Mouse (Mus musculus) bone marrow macrophage, adult 2 months (primary cell): ENCODE data around the gene Gm10318.

ENCODE experiments used
- CTCF ChIP-seq: IDR thresholded peaks from 2 replicates; pipeline ENCODE4 v1.5.1; 2012; ENCODE audit warnings: low read depth, mild to moderate bottlenecking, low read length, moderate library complexity
- POLR2A ChIP-seq: IDR thresholded peaks from 2 replicates; pipeline ENCODE4 v1.6.1; 2012; ENCODE audit warnings: mild to moderate bottlenecking, low read depth, low read length, borderline replicate concordance

DNA sequence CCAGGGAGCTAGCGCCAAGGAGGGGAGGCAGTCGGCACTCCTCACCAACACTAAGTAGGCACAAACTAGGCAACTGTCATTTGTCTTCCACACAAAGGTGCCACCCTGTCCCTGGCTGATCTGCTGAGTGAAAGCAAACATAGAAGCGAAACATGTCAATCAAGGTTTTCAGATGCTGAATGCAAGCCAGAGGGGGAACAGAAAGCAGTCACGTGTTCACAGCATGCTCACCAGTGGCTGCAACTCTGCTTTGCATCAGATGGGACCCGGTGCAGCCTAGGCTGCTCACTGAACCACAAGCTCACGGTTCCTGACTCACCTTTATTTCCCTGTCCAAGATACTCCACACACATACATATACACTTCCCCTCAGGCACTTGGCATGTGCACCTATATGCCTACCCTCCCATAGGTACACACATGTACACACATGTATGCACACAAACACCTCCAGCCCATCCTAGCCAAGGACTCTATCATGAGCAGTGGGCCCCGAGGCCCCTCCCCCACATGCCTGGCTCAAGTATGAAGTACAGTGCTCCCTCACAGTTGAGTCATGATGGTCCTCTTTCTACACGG is 38.4 kb downstream of the Gm10318 start:
- TF ChIP-seq CTCF: no peak
- TF ChIP-seq POLR2A: no peak
